Mouse (Mus musculus): ENCODE results near the gene Rin1.
"Not testable (repeated sequence)": the region's sequence is repeated elsewhere in the genome, so short reads cannot be mapped to it uniquely, and the experiment has no call there.

Gene Rin1

DNA sequence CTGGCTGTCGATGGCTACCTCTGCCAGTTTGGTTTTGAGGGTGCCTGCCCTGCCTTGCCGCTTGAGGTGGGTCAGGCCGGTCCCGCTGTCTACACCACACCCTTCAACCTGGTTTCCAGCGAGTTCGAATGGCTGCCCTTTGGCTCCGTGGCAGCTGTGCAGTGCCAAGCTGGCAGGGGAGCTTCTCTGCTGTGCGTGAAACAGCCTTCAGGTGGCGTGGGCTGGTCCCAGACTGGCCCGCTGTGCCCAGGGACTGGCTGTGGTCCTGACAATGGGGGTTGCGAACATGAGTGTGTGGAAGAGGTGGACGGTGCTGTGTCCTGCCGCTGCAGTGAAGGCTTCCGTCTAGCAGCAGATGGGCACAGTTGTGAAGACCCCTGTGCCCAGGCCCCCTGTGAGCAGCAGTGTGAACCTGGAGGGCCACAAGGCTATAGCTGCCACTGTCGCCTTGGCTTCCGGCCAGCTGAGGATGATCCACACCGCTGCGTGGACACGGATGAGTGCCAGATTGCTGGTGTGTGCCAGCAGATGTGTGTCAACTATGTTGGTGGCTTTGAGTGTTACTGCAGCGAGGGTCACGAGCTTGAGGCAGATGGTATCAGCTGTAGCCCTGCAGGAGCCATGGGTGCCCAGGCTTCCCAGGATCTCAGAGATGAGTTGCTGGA lies 18.4 kb downstream of the Rin1 start:
- DNase-seq (ENCODE audit: low read depth, low spot score), result no peak

- no peak for DNase-seq (ENCODE audit: low read depth, low spot score)
Measured at GRCm38 (mm10) chr19:5069486-5069885, 19.2 kb downstream of the Rin1 start.

DNA sequence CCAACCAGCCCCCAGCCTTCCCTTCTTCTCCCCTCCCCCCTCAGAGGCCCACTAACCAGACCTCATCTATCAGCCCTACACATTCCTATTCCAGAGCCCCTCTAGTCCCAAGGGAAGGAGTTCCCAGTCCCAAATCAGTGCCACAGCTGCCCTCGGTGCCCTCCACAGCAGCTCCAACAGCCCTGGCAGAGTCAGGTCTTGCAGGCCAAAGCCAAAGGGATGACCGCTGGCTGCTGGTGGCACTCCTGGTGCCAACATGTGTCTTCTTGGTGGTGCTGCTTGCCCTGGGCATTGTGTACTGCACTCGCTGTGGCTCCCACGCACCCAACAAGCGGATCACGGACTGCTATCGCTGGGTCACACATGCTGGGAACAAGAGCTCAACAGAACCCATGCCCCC lies 19.7 kb downstream of the Rin1 start:
- DNase-seq (ENCODE audit: low read depth, low spot score), result no peak

DNA sequence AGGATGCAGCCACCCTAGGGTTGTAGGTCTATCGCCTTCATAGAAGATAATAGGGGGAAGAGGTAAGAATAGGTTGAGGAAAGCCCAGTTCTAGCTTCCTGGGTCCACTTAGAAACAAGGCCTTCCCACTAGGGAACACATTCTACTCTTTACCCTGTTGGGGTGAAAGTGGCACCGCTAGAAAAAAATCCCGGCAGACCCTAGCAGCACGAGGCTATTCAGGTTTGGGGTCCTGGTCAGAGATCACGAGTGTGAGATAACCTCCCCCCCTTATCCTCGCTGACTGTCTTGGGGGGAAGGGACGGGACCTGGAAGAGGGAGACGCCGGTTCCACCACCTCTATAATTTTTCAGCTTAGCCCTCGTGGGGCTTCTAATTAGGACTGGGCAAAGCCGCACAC lies 20.8 kb downstream of the Rin1 start:
- no peak for DNase-seq (ENCODE audit: low read depth, low spot score)

DNA sequence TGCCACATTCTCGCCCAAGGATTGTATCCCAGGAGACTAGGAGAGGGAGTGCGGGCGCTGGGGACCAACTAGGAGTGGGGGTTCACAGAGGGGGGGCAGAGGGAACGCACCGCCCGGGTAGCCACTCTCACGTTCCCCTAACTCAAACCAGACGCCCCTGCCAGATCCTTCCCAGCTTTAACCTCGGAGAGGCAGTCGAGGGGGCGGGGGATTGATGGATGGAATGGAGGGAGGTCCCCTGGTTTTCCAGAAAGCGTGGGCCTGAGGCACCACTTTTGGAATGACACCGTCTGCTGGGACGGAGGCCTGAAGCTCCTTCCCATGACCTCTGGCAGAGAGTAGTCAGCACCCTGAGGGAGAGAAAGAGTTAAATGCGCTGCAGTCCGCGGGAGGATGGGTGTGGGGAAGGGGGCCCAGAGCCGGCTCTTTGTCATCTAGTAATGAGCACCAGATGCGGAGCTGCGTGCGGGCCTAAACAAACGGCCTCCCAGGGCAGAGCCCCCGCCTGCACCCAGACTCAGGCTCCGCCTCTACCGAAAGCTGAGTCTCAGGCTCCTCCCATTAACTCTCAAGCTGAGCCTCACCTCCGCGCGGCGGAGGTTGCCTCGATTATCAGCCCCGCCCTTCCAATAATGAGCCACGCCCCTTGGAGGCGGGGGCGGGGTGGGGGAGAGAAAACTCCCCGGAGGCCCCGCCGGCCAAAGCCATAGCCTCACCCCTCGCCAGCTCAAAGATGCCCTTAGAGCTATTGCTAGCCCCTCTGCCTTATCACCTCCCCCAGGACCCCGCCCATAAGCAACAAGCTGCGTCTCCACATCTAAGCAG lies 21.5 kb downstream of the Rin1 start:
- peak; percentile 93 for DNase-seq (ENCODE audit: low read depth, low spot score)

DNA sequence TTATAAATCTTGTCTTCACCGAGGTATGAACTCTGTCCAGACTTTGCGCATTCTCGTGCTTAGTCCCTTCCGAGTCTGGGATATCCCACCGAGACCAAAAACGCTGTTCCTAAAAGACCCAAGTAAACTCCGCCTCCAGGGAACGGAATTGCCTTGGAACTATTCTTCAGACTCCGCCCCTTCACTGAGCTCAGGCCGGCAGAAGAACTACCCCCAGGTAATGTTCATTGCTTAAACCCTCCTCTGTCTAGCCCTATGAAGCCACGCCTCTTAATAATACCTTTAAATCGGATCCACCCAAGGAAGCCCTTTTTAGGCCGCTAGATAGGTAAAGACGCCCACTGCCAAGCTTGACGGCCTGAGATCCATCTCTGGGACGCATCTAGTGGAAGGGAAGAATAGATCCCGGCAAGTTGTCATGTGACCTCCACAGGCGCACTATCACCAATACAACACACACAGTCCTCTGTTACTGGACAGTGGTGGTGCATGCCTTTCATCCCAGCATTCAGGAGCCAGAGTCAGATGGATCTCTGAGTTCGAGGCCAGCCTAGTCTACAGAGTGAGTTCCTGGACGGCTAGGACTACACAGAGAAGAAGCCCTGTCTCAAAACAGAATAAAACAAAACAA lies 22.2 kb downstream of the Rin1 start:
- peak; percentile 72 for DNase-seq (ENCODE audit: low read depth, low spot score)

GRCm38 (mm10) chr19:5073028-5073427 lies 22.7 kb downstream of the Rin1 start:
- peak; percentile 68 for DNase-seq (ENCODE audit: low read depth, low spot score)

GRCm38 (mm10) chr19:5073518-5073917 lies 23.2 kb downstream of the Rin1 start:
- DNase-seq (ENCODE audit: low read depth, low spot score), result no peak

- no peak for DNase-seq (ENCODE audit: low read depth, low spot score)
Measured at GRCm38 (mm10) chr19:5079279-5079678, 29.0 kb downstream of the Rin1 start.

DNA sequence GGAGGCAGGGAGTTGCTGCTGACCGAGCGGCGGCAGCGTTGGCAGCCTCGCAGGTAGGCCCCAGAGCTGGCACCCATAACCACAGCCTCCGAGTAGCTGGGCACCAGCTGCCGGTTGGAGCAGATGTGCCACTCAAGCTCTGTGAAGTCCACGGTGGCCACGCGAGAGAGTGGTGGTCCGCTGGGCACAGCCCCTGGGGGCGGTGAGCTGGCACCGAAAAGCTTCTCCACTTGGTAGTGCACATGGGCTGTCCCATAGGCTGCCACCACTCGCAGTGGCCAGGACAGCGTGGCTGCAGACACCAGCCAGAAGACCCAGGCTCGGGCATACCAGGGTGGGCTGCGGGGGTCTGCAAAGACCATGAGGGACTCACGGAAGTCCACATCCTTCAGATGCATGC lies 31.7 kb downstream of the Rin1 start:
- DNase-seq (ENCODE audit: low read depth, low spot score), result no peak

DNA sequence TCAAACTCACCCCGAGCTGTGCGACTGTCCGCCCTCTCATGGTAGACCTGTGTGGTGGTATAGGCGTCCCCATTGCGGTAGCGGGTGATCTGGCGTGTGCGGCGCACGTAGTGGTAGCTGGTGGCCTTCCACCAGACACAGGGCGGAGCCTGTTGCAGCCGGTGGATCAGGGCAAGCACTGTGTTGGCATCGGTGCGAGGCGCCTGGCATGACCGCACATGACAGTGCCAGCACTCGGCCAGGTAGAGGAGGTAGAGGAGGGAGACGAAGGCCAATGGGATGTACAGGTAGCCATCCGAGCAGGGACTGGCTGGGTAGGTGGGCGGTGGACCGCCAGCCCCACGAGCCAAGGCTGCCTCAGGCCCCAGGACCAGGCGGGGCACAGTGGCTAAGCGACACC lies 32.3 kb downstream of the Rin1 start:
- DNase-seq (ENCODE audit: low read depth, low spot score), result no peak

DNA sequence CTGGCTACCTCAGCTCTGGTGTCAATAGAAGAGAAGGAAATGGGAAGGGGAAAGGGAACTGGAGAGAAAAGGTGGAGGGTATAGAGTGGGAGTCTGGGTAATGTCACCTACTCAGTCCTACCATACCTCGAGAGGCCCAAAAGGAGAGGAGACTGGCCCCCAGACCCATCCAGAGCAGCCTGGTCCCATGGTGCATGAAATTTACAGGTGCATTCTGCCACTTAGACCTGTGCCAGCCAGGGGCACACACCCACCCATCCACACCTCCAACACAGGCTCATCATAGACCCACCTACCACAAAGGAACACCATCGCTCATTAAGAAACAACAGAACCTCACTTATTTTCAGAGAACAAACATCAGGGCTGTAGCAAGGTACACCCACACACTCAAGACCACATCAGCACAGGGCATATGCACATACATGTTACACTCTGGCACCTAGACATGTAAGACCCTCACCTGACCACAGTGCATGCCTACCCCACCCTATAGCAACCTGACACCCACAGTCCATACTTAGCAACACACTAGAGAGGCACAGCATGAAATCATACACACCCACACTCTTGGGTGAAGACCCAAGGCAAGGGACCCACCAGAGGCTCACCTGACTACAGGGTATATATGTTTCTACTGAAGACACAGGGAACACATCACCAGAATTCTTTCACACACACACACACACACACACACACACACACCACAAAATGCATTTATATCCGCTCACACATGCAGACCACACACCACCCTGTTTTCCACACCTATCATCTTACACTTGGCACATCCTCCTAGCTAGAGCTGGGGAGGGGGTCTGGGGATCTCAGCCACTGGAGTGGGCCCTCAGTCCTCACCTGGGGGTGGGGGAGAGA lies 33.9 kb downstream of the Rin1 start:
- no peak for DNase-seq (ENCODE audit: low read depth, low spot score)

DNA sequence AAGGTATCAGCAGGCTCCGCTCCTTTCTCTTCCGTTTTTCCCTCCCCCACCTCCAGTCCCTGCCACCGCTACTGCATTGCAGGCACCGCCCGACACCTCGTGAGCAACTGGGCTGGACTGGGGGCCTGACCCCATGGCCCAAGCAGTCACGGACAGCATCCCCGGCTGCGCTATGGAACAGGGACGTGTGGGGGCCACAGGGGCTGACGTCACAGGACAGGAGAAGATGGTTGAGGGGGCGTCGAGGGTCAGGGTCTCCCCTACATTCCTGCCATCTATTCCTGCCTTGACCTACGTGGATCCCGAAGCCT lies 34.5 kb downstream of the Rin1 start:
- no peak for DNase-seq (ENCODE audit: low read depth, low spot score)

- DNase-seq (ENCODE audit: low read depth, low spot score), result no peak
Measured at GRCm38 (mm10) chr19:5085145-5085863, 35.0 kb downstream of the Rin1 start, which contains the start of gene Tmem151a. Gene Tmem151a (minus strand): TSS chr19:5085531.

GRCm38 (mm10) chr19:5086533-5086932 lies 36.3 kb downstream of the Rin1 start:
- DNase-seq (ENCODE audit: low read depth, low spot score), result not testable (repeated sequence)

DNA sequence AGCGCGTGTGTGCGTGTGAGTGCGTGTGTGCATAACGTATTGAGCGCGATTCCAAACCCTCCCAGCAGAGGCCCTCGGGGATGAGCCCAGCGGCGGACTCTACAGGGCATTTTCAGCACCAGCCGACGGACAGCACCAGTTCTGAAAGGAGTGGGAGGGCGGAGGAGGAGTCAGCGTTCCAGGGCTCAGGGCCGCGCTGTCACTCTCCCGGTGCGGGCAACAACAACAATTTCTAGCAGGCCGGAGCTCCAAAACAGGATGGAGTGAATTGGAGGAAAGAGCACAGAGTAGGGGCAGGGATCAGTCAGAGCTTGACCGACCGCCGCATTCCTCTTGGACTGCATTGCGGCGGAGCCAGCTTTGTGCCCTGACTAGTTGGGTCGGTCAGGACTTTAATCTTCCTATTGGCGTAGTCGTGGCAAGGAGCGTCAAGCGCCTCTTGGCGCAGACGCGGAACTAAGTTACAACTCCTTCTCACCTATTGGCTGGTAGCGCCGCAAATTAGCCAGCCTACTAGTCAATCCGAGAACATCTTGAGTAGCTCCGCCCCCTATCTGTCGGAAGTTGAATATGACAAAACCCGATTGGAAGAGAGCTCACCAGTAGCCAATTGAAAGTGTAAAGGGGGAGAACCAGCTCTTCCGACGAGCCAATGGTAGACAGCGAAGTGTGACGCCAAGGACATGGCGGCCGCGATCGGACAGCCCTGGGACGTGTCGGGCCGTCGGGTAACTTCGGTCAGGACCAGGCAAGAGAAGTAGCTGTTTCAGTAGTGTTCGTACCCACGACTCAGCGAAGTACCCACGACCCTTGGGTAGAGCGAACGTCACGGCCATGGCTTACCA lies 37.8 kb downstream of the Rin1 start, which contains the start of gene Yif1a:
Yif1a (plus strand) TSS at position 655 of the 845 bp plus-strand sequence.
- DNase-seq (ENCODE audit: low read depth, low spot score), result peak; percentile 98

- no peak for DNase-seq (ENCODE audit: low read depth, low spot score)
Measured at GRCm38 (mm10) chr19:5089324-5089723, 39.0 kb downstream of the Rin1 start.

- no peak for DNase-seq (ENCODE audit: low read depth, low spot score)
Measured at GRCm38 (mm10) chr19:5092083-5092482, 41.8 kb downstream of the Rin1 start.

GRCm38 (mm10) chr19:5093481-5094242 lies 43.4 kb downstream of the Rin1 start:
- no peak for DNase-seq (ENCODE audit: low read depth, low spot score)
